Mouse (Mus musculus): ENCODE measurements around the gene Phf19.

The Phf19 gene

GRCm38 (mm10) chr2:34938269-34939208 is 24.7 kb upstream of the Phf19 start:
- no peak for DNase-seq (ENCODE audit: extremely low spot score)

DNA sequence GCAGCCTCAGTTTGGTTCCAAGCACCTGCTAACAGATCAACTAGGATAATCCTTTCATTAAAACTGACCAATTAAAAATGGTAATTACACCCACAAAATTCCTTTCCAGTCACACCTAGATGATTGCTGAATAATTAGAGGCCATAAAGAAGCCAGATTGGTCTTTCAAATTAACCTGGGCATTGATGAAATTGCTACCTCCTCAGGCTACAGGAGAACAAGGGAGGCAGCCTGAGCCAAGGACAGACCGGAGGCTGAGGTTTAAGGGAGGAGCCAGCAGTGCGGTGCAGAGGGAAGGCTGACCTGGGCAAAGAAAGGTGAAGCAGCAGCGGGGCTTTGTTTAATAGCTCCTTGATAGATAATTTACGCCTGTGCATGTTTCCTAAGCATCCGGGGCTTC is 23.6 kb upstream of the Phf19 start:
- DNase-seq (ENCODE audit: extremely low spot score): no peak

DNA sequence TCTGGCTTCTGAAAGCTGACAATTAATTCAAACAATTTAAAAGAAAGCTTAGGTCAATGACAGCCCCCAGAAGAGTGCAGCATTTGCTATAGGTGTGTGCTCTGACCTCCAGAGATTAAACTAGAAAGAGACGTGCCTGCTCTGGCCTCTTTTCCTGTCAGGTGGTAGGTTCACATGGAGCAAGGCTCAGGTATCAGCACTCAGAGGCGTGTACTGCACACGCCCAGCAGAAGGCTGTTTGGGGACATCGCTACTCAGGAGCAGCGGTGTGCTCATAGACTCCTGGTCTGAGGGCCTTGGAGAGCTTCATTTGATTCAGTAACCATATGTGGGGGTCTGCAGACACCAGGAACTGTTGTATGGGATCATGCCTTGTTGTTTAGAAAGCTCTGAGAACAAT is 13.5 kb upstream of the Phf19 start:
- DNase-seq (ENCODE audit: extremely low spot score): no peak

DNA sequence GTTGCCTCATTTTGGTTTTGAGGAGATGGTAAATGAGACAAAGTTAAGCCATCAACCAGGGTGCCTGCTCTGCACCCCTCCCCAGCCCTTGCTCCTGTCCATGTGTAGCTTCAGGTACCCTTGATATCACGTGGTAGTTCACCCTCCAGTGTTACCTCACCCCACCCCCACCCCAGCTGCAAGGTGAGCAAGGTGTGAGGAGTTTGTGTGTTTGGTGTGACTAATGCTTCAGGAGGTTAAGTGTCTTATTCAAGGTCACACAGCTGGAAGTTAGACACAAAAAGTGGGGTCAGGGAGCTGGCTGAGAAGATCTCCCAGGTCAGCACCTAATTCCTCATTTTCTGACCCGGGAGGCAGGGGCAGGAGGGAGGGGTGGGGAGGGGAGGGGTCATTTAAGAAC is 8.9 kb upstream of the Phf19 start:
- DNase-seq (ENCODE audit: extremely low spot score): no peak

GRCm38 (mm10) chr2:34920144-34920543 is 6.3 kb upstream of the Phf19 start:
- DNase-seq (ENCODE audit: extremely low spot score): no peak

DNA sequence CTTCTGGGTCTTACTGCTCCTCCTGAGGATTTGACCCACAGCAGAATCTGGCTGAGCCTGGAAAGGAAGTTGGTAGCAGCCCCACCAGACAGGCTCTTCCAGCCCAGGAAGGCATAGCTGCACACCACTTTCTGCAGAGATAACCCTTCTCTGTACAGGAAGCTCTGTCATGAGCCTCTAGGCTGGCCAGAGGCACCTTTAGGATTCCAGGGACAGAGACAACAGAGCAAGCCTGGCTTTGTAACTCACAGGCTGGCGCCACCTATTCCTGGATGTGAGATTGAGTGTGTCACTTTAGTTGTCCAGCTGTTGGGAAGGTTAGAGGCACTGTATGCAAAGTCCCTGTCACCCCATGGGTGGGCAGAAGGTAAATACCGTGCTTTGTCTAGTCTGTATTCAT is 1.3 kb upstream of the Phf19 start:
- DNase-seq (ENCODE audit: extremely low spot score): no peak

DNA sequence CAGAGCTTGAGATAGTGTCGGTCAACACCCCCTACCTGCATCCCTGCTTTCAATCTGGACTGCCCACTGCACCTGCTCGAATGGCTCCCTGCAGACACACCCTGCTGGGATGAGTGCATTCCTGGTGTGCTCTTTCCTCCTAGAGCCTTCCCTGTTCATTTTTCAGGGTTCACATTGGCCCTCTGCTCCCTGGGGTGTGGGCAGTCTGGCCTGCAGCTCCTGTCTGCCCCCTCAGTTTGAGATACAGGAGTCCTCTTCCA is 927 bp upstream of the Phf19 start:
- no peak for DNase-seq (ENCODE audit: extremely low spot score)

DNA sequence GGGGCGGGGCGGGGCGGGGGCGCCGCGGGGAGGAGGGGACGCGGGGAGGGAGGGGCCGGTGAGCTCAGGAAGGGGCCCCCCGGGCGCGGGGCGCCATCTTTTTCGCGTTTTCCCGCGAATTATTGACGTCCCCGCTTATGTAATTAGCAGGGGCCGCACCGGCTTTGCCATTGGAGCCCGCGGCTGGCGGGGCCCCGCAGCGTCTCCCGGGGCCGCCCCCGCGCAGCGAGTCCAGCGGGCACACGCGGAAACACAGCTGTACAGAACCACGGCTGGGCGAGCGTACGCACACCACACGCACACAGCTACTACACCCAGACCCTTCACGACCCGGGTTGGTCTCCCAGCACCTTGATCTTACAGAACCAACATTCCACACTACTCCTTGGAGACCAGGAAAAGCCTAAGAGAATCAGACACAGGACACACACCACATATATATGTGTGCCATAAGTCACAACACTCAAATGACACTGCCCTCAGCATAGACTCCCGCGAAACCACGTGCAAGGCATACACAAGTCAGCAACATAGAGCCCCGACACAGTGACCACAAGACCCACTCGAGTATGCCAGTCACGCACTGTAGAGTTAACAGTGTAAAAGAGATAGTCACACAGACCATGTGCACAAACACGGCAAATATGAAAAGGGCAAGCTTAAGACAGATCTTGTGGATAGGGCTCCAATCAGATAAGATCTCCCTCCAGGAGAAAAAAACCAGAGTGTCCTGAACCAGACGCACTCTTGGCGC is 420 bp upstream of the Phf19 start:
- no peak for DNase-seq (ENCODE audit: extremely low spot score)

DNA sequence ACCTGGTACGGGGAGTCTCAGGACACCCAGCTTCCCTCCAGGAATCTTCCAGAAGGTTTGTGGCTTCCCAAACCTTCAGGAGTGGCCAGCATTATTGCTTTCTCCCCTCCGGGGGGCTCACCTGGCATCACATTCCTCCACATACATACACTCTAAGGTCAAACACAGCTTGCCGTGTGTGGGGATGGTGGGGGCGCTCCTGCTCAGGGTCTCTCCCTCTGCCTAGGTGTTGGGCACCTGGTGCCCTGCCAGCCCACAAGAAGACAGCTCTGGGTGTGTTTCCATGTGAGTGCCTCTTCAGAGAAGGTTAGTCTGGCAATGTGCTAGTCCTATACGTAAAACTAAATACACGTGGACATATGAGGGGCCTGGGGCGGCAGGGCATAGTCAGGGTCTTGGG is 1.2 kb downstream of the Phf19 start:
- DNase-seq (ENCODE audit: extremely low spot score): no peak

- no peak for DNase-seq (ENCODE audit: extremely low spot score)
Observed at GRCm38 (mm10) chr2:34911871-34912270, 2.0 kb downstream of the Phf19 start.

DNA sequence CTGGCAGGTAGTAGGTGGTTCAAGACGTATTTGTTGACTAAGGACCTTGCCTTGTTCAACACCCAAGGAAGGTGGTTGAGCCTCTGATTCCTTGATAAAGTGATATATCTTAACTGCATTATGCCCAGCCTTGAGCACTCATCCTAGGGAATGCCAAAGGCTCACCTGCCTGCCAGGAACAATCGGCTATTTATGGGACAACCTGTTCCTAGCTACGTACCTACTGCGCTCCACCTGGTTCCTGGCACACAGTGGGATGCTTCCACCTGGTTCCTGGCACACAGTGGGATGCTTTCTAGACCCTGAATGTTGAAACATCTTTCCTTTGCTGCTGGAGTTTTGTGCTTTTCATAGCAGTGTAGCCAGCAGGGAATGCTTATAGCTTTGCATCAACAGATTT is 4.1 kb downstream of the Phf19 start:
- no peak for DNase-seq (ENCODE audit: extremely low spot score)

GRCm38 (mm10) chr2:34906861-34907604 is 6.8 kb downstream of the Phf19 start:
- no peak for DNase-seq (ENCODE audit: extremely low spot score)

GRCm38 (mm10) chr2:34906426-34906825 is 7.4 kb downstream of the Phf19 start:
- no peak for DNase-seq (ENCODE audit: extremely low spot score)

DNA sequence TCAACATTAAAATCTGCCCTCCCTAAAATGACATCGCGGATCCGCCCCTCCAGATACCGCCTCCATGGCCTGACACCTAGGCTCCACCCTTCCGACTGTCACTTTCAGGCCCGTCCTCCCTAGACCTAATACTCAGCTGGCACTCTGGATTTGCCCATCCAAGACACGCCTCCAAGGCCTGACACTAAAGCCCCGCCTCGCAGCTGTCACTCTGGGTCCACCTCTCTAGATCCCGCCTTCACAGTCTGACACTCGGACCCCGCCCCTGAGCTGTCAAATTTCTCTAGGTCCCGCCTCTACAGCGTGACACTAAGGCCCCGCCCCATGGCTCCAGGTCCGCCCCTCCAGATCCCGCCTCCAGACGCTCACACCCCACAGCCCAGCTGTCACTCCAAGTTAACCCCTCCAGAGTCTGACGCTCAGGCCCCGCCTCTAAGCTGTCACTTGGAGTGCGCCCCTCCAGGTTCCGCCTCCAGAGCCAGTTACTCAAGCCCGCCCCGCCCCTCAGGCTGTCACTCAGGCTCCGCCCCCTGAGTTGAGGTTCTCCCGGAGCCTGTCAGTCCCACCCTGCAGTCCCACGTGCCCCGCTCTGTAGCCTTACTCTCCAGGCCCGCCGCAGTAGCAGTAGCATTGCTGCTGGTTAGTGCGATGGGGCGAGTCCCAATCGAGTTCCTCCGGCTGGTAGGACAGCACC is 8.8 kb downstream of the Phf19 start:
- DNase-seq (ENCODE audit: extremely low spot score): peak; percentile 98

DNA sequence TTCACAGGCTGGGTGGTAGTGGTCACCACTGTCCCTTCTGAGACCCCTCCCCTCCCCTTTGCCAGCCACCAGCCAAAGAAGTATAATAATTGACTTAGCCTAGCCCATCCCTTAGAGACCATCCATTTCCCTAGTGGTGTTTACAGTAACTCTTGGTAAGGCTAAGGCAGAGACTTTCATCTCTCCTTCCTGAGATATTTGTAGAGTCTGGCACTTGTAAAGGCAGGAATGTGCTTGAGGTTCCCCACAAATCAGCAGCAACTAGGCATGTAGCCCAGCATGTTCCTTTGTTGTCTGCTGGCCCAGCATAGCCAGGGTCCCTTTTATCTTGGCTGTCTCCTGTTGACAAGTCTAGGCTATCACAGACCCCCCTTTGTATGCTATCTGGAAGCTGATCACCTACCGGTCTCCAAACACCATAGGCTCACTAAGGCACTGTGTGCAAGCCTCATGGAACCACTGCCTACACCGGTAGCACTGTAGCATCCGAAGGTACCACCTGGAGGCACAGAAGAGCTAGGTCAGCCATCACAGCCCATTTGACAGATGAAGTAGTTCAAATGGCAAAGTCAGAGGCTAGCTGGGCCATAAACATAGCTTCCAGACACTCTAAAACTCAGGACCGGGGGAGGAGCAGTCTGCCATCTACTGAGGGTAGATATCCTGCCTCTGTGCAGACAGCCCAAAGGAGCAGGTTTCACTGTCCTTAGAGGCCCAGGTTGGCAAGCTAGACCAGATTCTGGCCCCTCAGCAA is 10.0 kb downstream of the Phf19 start:
- no peak for DNase-seq (ENCODE audit: extremely low spot score)

GRCm38 (mm10) chr2:34903191-34903590 is 10.6 kb downstream of the Phf19 start:
- no peak for DNase-seq (ENCODE audit: extremely low spot score)

- no peak for DNase-seq (ENCODE audit: extremely low spot score)
Observed at GRCm38 (mm10) chr2:34902731-34903130, 11.1 kb downstream of the Phf19 start.

- no peak for DNase-seq (ENCODE audit: extremely low spot score)
Observed at GRCm38 (mm10) chr2:34901726-34902125, 12.1 kb downstream of the Phf19 start.

- no peak for DNase-seq (ENCODE audit: extremely low spot score)
Observed at GRCm38 (mm10) chr2:34900412-34900811, 13.4 kb downstream of the Phf19 start.

DNA sequence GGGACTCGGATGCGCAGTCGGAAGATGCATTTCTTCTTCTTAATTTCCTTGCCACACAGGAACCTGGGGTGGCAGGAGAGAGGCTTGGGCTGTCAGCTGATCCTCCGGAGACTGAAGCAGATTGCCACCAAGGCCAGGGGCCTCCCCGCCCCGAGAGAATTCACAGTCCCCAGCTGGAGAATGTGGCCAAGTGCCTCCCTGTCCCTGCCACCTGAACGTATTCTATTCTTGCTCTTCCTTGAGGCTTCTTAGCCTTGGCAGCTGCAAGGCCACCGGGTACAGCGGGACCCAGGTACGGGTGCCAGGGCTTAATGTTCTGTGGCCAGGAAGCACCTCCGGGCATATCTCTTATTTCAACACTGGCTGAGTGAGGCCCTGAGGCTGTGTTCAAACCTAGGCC is 14.1 kb downstream of the Phf19 start:
- DNase-seq (ENCODE audit: extremely low spot score): no peak

- peak; percentile 50 for DNase-seq (ENCODE audit: extremely low spot score)
Observed at GRCm38 (mm10) chr2:34897820-34898219, 16.0 kb downstream of the Phf19 start.
